Mouse (Mus musculus) cerebellum, adult 2 months (tissue): Measurements from ENCODE around the gene Ssh1.

Source experiments
- CTCF ChIP-seq: fragments of 200-500 bp; IDR thresholded peaks from 2 replicates; pipeline ENCODE4 v1.5.1; 2011; ENCODE audit warnings: low read depth, mild to moderate bottlenecking, control low read depth, low read length, moderate library complexity, borderline replicate concordance; ENCODE audit not compliant: insufficient read depth
- POLR2A ChIP-seq: fragments of 200-500 bp; IDR thresholded peaks from 2 replicates; pipeline ENCODE4 v1.6.1; 2011; ENCODE audit warnings: low read length, control low read depth, borderline replicate concordance; ENCODE audit not compliant: insufficient read depth

GRCm38 (mm10) chr5:113961776-113962175 is 31.9 kb downstream of the Ssh1 start:
- TF ChIP-seq POLR2A (no peak), CTCF (no peak)
